Mouse (Mus musculus) hindbrain, embryonic 13.5 days (tissue): ENCODE measurements around the gene Olfr1255. TPM values are rescaled to one million over a fixed set of nuclear protein-coding genes. Genes with fewer than 3 reads are reported as not detected.

Experiments
- ATAC-seq: fragments of 200-750 bp; cut with Nextera tagmentation; 2 replicates; pipeline ENCODE4 v1.8.0; 2017; ENCODE audit warnings: moderate TSS enrichment; ENCODE audit not compliant: low FRiP score
- H3K27ac ChIP-seq: fragments of 300-500 bp; sonication (generic); 2 replicates; pipeline ENCODE4 v1.5.1; 2015; ENCODE audit warnings: inconsistent platforms, mild to moderate bottlenecking, moderate library complexity
- H3K27me3 ChIP-seq: fragments of 300-500 bp; sonication (generic); 2 replicates; pipeline ENCODE4 v1.6.1; 2015; ENCODE audit warnings: mild to moderate bottlenecking, inconsistent platforms
- H3K36me3 ChIP-seq: fragments of 300-500 bp; sonication (generic); 2 replicates; pipeline ENCODE4 v1.6.1; 2015; ENCODE audit warnings: mild to moderate bottlenecking, inconsistent platforms
- H3K4me1 ChIP-seq: fragments of 300-500 bp; sonication (generic); replicated peaks from 2 replicates; pipeline ENCODE4 v1.6.1; 2015; ENCODE audit warnings: inconsistent platforms
- H3K4me2 ChIP-seq: fragments of 300-500 bp; sonication (generic); 2 replicates; pipeline ENCODE4 v1.6.1; 2015; ENCODE audit warnings: inconsistent platforms, mild to moderate bottlenecking, moderate library complexity
- H3K4me3 ChIP-seq: fragments of 300-500 bp; sonication (generic); 2 replicates; pipeline ENCODE4 v1.5.1; 2015; ENCODE audit warnings: mild to moderate bottlenecking, inconsistent platforms
- H3K9ac ChIP-seq: fragments of 300-500 bp; sonication (generic); 2 replicates; pipeline ENCODE4 v1.6.1; 2015; ENCODE audit warnings: mild to moderate bottlenecking, inconsistent platforms
- H3K9me3 ChIP-seq: fragments of 300-500 bp; sonication (generic); 2 replicates; pipeline ENCODE4 v1.6.1; 2016; ENCODE audit warnings: inconsistent platforms
- WGBS: fragments of 180-500 bp; shearing (Covaris S2); methylation state at CpG from one replicate; pipeline ENCODE4 v1.1.7; 2015; 5-methylcytosine and 5-hydroxymethylcytosine counted together
- polyA plus RNA-seq: library from polyadenylated mRNA; unstranded; fragments of >200 nt; fragmentation: Nextera tagmentation; extraction: Ambion mirVana; gene quantifications from 2 replicates; pipeline ENCODE4 v1.2.1, GENCODE M21; 2015

The Olfr1255 gene
- polyA plus RNA-seq = not detected in 2 replicates

DNA sequence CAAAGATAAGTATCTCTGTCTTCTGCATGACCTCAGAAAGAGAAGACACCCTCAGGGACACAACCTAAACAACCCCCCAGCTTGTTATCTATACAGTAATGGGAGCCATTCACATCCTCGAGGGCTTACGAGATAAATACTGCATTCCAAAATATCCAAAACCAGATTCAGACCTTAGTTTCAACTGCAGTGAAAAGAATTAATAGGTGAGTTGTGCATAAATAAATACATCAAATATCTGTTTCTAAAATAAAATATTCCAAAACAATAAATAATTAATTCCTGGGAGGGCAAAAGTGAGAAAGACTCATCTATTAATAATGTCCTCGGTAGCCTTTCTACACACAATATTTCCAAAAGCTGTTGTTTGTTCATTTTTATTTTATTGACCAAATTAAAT is at the start of gene Olfr1255:
Gene Olfr1255 (plus strand): TSS at position 301 of the 400 bp plus-strand sequence.
- no peak within 1 kb of the TSS for H3K4me2 ChIP-seq
- WGBS = 92% methylated on average over 3 of the region's 3 CpGs
- ATAC-seq = no peak
- H3K4me3 ChIP-seq = no peak within 1 kb of the TSS
- H3K36me3 ChIP-seq = no peaks in the 10 kb centered on the region
- no peaks in the 10 kb centered on the region for H3K27me3 ChIP-seq
- no peaks in the 10 kb centered on the region for H3K9me3 ChIP-seq
- no peak within 1 kb of the TSS for H3K27ac ChIP-seq
- no peaks in the 10 kb centered on the region for H3K4me1 ChIP-seq
- H3K9ac ChIP-seq = no peak within 1 kb of the TSS

DNA sequence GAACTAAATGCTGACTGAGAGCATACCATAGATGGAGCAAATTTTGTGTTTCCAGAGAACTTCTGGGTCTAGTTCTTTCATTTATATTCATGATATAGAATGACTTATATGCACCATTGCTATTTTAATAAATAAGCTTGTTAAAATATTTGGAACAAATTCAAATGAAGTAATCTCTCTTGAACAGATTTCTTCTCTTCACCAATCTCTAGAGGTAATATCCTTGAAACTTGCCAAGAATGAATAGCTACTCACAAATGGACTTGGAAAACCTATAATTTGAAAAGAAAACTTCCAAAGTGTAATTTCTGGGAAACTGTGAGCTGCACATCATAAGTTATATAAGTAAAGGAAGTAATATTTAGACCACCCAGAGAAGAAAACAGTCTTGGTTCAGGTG is 18.3 kb upstream of the Olfr1255 start, which contains the start of gene Olfr1254:
Gene Olfr1254 (minus strand): TSS at position 101 of the 400 bp plus-strand sequence.
- no peak for ATAC-seq

DNA sequence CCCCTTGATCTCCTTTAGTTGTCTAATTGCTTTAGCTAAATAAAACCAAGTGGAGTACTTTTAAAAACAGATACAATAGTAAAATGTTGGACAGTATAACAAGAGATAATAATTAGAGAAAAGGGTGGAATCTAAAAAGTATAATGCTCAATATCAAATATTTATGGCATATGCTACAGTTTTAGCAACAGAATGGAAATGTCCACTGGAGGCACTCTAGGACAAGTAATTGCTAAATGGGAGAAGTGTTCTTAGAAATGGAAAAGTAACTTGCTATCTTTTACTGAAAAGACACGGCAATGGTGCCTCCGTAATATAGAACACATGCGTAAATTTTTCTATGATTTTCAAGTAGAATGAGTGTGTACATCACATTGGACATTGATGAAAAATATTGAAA is 12.3 kb upstream of the Olfr1255 start:
- no peaks in the 10 kb centered on the region for H3K36me3 ChIP-seq
- no peak overlapping the region for H3K4me3 ChIP-seq
- H3K27ac ChIP-seq = no peak overlapping the region
- H3K9me3 ChIP-seq = no peaks in the 10 kb centered on the region
- H3K9ac ChIP-seq = no peak overlapping the region
- 93% methylated on average over 3 of the region's 3 CpGs for WGBS
- no peaks in the 10 kb centered on the region for H3K4me1 ChIP-seq
- H3K4me2 ChIP-seq = no peak overlapping the region
- ATAC-seq = no peak
- H3K27me3 ChIP-seq = no peaks in the 10 kb centered on the region

More for the DNA sequence above, 18.3 kb upstream of the Olfr1255 start, which contains the start of gene Olfr1254:
- Histone ChIP-seq H3K9me3 (no peaks in the 10 kb centered on the region), H3K4me1 (no peaks in the 10 kb centered on the region), H3K9ac (no peak within 1 kb of the TSS), H3K27me3 (no peaks in the 10 kb centered on the region), H3K4me2 (no peak within 1 kb of the TSS), H3K27ac (no peak within 1 kb of the TSS), H3K4me3 (no peak within 1 kb of the TSS), H3K36me3 (no peaks in the 10 kb centered on the region)

DNA sequence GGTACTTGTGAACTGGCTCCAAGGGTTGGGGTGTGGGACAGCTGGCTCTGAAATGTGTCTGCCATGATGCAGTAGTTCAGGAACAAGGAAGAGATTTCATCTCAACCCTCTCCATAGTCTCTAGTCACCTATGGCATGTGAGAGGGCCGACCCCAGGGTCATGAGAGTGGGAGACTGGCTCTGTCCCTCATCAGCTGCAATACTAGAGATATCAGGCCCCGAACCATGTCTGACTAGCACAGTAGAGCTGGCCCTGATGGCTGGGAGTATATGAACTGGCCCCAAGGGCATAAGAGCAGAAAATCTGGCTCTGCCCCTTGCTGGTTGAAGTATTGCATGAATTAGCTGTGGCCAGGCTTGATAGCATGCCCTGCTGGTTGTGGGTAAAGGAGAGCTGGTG is 1.1 kb upstream of the Olfr1255 start:
- Histone ChIP-seq H3K4me3 (no peak overlapping the region), H3K4me2 (no peak overlapping the region), H3K36me3 (no peaks in the 10 kb centered on the region), H3K4me1 (no peaks in the 10 kb centered on the region), H3K27me3 (no peaks in the 10 kb centered on the region), H3K9me3 (no peaks in the 10 kb centered on the region), H3K9ac (no peak overlapping the region), H3K27ac (no peak overlapping the region)
- 91% methylated on average over 2 of the region's 2 CpGs for WGBS
- ATAC-seq = no peak

DNA sequence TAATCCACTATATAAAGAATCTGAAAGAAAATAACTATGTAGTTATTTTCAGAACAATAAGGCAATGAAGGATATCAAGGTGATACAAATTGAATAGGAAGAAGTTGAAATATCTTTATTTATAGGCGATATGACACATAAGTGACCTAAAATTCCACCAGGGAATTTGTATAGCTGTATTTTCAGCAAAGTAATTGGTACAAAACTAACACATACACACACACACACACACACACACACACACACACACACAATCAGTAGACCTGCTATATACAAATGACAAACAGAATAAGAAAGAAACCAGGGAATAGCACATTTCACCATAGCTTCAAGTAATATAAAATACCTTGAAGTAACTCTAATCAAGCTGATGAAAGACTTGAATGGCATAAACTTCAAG is 8.4 kb downstream of the Olfr1255 start:
- H3K27me3 ChIP-seq = no peaks in the 10 kb centered on the region
- WGBS = 88% methylated on average over 1 of the region's 1 CpGs
- H3K9ac ChIP-seq = no peak overlapping the region
- no peaks in the 10 kb centered on the region for H3K9me3 ChIP-seq
- H3K4me3 ChIP-seq = no peak overlapping the region
- H3K4me2 ChIP-seq = no peak overlapping the region
- ATAC-seq = no peak
- no peaks in the 10 kb centered on the region for H3K4me1 ChIP-seq
- no peak overlapping the region for H3K27ac ChIP-seq
- H3K36me3 ChIP-seq = no peaks in the 10 kb centered on the region

DNA sequence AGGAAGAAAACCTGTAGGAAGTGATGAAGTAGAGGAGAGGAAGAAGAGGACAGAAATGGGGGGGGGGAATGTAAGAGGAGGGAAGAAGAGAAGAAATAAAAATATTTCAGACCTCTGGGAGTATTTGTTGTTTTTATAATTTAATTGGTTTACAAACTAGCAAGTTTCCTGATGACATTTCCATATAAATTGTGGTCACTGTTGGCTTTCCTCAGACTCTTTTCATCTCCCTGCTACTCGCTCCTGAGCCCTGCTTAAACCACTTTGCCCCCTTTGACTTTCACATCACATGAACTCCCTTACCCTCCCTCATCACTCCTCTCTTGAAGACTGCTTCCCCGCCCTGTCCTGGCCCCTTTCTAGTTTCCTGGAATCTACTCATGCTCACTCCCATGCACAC is 29.6 kb downstream of the Olfr1255 start, which contains the start of gene Olfr1256:
Gene Olfr1256 (minus strand): TSS at position 101 of the 400 bp plus-strand sequence.
- H3K9me3 ChIP-seq = no peaks in the 10 kb centered on the region
- H3K27ac ChIP-seq = no peak within 1 kb of the TSS
- H3K27me3 ChIP-seq = no peaks in the 10 kb centered on the region
- no peak for ATAC-seq
- H3K4me1 ChIP-seq = no peaks in the 10 kb centered on the region
- no peaks in the 10 kb centered on the region for H3K36me3 ChIP-seq
- no peak within 1 kb of the TSS for H3K4me2 ChIP-seq
- H3K4me3 ChIP-seq = no peak within 1 kb of the TSS
- H3K9ac ChIP-seq = no peak within 1 kb of the TSS
- WGBS = 66% methylated on average over 2 of the region's 2 CpGs

DNA sequence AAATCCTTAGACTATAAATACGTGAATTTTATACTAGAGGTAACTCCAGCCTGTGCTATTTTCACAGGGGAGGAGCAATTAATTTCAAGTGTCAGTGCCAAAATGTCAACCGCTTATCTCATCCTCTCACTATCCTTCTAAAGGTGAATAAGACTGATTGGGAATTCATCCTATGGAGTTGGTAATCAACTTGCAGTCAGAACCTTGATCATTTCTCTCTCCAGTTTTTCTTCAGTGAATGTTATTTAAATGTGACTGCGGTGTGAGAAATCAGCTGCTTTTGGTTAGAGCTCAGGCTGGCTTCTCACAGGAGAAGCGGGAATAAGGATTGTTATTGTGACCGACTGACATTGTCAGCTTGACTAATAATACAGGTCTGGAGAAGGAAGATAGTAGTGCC is 36.3 kb downstream of the Olfr1255 start, which contains the start of gene Olfr48:
Gene Olfr48 (minus strand): TSS at position 101 of the 400 bp plus-strand sequence.
- no peak within 1 kb of the TSS for H3K4me3 ChIP-seq
- H3K9ac ChIP-seq = no peak within 1 kb of the TSS
- no peaks in the 10 kb centered on the region for H3K9me3 ChIP-seq
- 82% methylated on average over 5 of the region's 5 CpGs for WGBS
- no peak within 1 kb of the TSS for H3K4me2 ChIP-seq
- no peak for ATAC-seq
- no peak within 1 kb of the TSS for H3K27ac ChIP-seq
- H3K4me1 ChIP-seq = no peaks in the 10 kb centered on the region
- no peaks in the 10 kb centered on the region for H3K27me3 ChIP-seq
- H3K36me3 ChIP-seq = no peaks in the 10 kb centered on the region

DNA sequence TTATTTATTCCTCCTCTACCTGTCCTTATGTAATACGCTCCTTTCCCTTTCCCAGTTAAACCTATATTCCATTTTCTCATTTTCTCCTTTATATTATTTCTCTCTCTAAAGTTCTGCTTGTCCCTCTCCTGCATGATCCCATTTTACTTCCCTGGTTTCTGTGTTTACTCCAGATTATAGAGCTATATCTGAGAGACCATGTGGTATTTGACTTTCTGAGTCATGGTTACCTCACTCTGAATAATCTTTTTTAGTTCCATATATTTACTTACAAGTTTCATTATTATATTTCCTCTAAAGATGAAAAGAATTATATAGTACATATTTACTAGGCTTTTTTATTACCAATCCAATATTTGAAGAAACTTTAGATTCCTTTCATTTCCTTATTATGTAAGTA is 37.4 kb downstream of the Olfr1255 start:
- H3K27ac ChIP-seq = no peak overlapping the region
- H3K4me3 ChIP-seq = no peak overlapping the region
- WGBS = 96% methylated on average over 1 of the region's 1 CpGs
- H3K9me3 ChIP-seq = no peaks in the 10 kb centered on the region
- no peak overlapping the region for H3K4me2 ChIP-seq
- H3K36me3 ChIP-seq = no peaks in the 10 kb centered on the region
- no peaks in the 10 kb centered on the region for H3K4me1 ChIP-seq
- H3K9ac ChIP-seq = no peak overlapping the region
- ATAC-seq = no peak
- H3K27me3 ChIP-seq = no peaks in the 10 kb centered on the region

Other genes starting within 250 kb of the Olfr1255 start
- not detected in 2 replicates for gene Olfr1245, start 233.6 kb upstream of the Olfr1255 start, polyA plus RNA-seq
- not detected in 2 replicates for gene Olfr1246, start 218.9 kb upstream of the Olfr1255 start, polyA plus RNA-seq
- not detected in 2 replicates for gene Olfr1247, start 197.9 kb upstream of the Olfr1255 start, polyA plus RNA-seq
- not detected in 2 replicates for gene Olfr1248, start 193.8 kb upstream of the Olfr1255 start, polyA plus RNA-seq
- gene Olfr1249, start 177.1 kb upstream of the Olfr1255 start, polyA plus RNA-seq = not detected in 2 replicates
- not detected in 2 replicates for gene Olfr1250, start 150.6 kb upstream of the Olfr1255 start, polyA plus RNA-seq
- not detected in 2 replicates for gene Olfr1251, start 140.1 kb upstream of the Olfr1255 start, polyA plus RNA-seq
- gene Olfr1252, start 87.0 kb upstream of the Olfr1255 start, polyA plus RNA-seq = not detected in 2 replicates
- not detected in 2 replicates for gene Olfr1253, start 55.0 kb upstream of the Olfr1255 start, polyA plus RNA-seq
- not detected in 2 replicates for gene Olfr1254, start 18.4 kb upstream of the Olfr1255 start, polyA plus RNA-seq
- not detected in 2 replicates for gene Olfr1256, start 29.5 kb downstream of the Olfr1255 start, polyA plus RNA-seq
- gene Olfr48, start 36.2 kb downstream of the Olfr1255 start, polyA plus RNA-seq = 0.19 TPM in 1 of 2 replicates, not detected in the other
- not detected in 2 replicates for gene Olfr1257, start 66.4 kb downstream of the Olfr1255 start, polyA plus RNA-seq
- gene Olfr1258, start 115.3 kb downstream of the Olfr1255 start, polyA plus RNA-seq = not detected in 2 replicates
- gene Olfr1259, start 136.6 kb downstream of the Olfr1255 start, polyA plus RNA-seq = not detected in 2 replicates
- not detected in 2 replicates for gene Olfr1260, start 162.3 kb downstream of the Olfr1255 start, polyA plus RNA-seq
- not detected in 2 replicates for gene Olfr1261, start 179.2 kb downstream of the Olfr1255 start, polyA plus RNA-seq
- not detected in 2 replicates for gene Olfr1262, start 188.1 kb downstream of the Olfr1255 start, polyA plus RNA-seq
- gene Olfr1263, start 200.1 kb downstream of the Olfr1255 start, polyA plus RNA-seq = not detected in 2 replicates
- not detected in 2 replicates for gene Olfr1264, start 213.5 kb downstream of the Olfr1255 start, polyA plus RNA-seq
- not detected in 2 replicates for gene Olfr1265, start 223.3 kb downstream of the Olfr1255 start, polyA plus RNA-seq